Mouse (Mus musculus) left cerebral cortex, postnatal 25 days (tissue): ENCODE measurements around the gene Eif3d. TPM values are rescaled to one million over a fixed set of nuclear protein-coding genes. Genes with fewer than 3 reads are reported as not detected.
"Not testable (repeated sequence)": the region's sequence is repeated elsewhere in the genome, so short reads cannot be mapped to it uniquely, and the experiment has no call there.

Source experiments
- DNase-seq, 2 experiments: peaks; one replicate each; pipeline ENCODE4 v3.0.0; 2022; ENCODE audit warnings: low spot score in 2 of 2, mixed read lengths in 1 of 2
- intact Hi-C: fragments of 180-260 bp; cut with DNase I; formaldehyde crosslinking; loops from one replicate; pipeline ENCODE4 v1.15.1; 2025
- total RNA-seq, 2 experiments: library from RNA; stranded (reverse); gene quantifications; 2 replicates each; pipeline ENCODE4 v1.2.3; 2021

Gene Eif3d
- total RNA-seq: 100 to 1,000 TPM in 1 of 2 experiments, 10 to 100 TPM in 1; 97.3 to 105 TPM

GRCm38 (mm10) chr15:77970470-77971292 lies at the start of gene Eif3d:
Eif3d (minus strand) TSS chr15:77970813.
- DNase-seq: peak; percentile 99
- intact Hi-C loops: loop anchor here (2.0 to 10.0 kb wide), 2 partner anchors 36 to 464 kb away; no protein-coding TSS in a partner anchor

- DNase-seq: no peak
- intact Hi-C loops: no loop called here
These were observed 43.4 kb upstream of the Eif3d start for GRCm38 (mm10) chr15:78014046-78014445.

- intact Hi-C loops, DNase-seq: not testable (repeated sequence)
These were observed 37.6 kb upstream of the Eif3d start for GRCm38 (mm10) chr15:78008206-78008605.

GRCm38 (mm10) chr15:78003929-78004328 lies 33.3 kb upstream of the Eif3d start:
- intact Hi-C loops: no loop called here

GRCm38 (mm10) chr15:78001400-78001799 lies 30.8 kb upstream of the Eif3d start:
- intact Hi-C loops: no loop called here
- no peak for DNase-seq

More at GRCm38 (mm10) chr15:78003929-78004328, 33.3 kb upstream of the Eif3d start:
- no peak for DNase-seq

GRCm38 (mm10) chr15:77988541-77988940 lies 17.9 kb upstream of the Eif3d start:
- DNase-seq: peak in 1 of 2 experiments; percentile 45
- intact Hi-C loops: no loop called here

GRCm38 (mm10) chr15:77983391-77983790 lies 12.8 kb upstream of the Eif3d start:
- intact Hi-C loops: loop anchor here (2.0 to 5.0 kb wide), 3 partner anchors 189 to 359 kb away; partner anchors contain the start of gene Ncf4

GRCm38 (mm10) chr15:77982195-77982939 lies 11.8 kb upstream of the Eif3d start:
- intact Hi-C loops: loop anchor here (1.0 to 5.0 kb wide), 4 partner anchors 138 to 360 kb away; partner anchors contain the start of genes Cacng2 and Ncf4

More at GRCm38 (mm10) chr15:77983391-77983790, 12.8 kb upstream of the Eif3d start:
- no peak for DNase-seq

GRCm38 (mm10) chr15:77981181-77981680 lies 10.6 kb upstream of the Eif3d start:
- no peak for DNase-seq
- intact Hi-C loops: loop anchor here (5.0 kb wide), 2 partner anchors 261 to 361 kb away; partner anchors contain the start of gene Ncf4

More at GRCm38 (mm10) chr15:77982195-77982939, 11.8 kb upstream of the Eif3d start:
- DNase-seq: peak; percentile 80 to 89

GRCm38 (mm10) chr15:77979427-77979865 lies 8.8 kb upstream of the Eif3d start:
- peak; percentile 45 to 95 for DNase-seq
- intact Hi-C loops: loop anchor here (1.0 to 10.0 kb wide), 3 partner anchors 71 to 455 kb away; no protein-coding TSS in a partner anchor

- DNase-seq: no peak
- intact Hi-C loops: loop anchor here (2.0 to 10.0 kb wide), 2 partner anchors 73 to 457 kb away; no protein-coding TSS in a partner anchor
These were observed 7.0 kb upstream of the Eif3d start for GRCm38 (mm10) chr15:77977663-77978062.

- intact Hi-C loops: loop anchor here (10.0 kb wide), 1 partner anchor 460 kb away; no protein-coding TSS in a partner anchor
These were observed 3.7 kb upstream of the Eif3d start for GRCm38 (mm10) chr15:77974165-77974841.

GRCm38 (mm10) chr15:77969940-77970469 lies 608 bp downstream of the Eif3d start:
- intact Hi-C loops: loop anchor here (2.0 to 10.0 kb wide), 2 partner anchors 35 to 465 kb away; no protein-coding TSS in a partner anchor
- no peak for DNase-seq

More at GRCm38 (mm10) chr15:77974165-77974841, 3.7 kb upstream of the Eif3d start:
- no peak for DNase-seq

- intact Hi-C loops: no loop called here
- no peak for DNase-seq
These were observed 5.5 kb downstream of the Eif3d start for GRCm38 (mm10) chr15:77965117-77965528.

- DNase-seq: no peak
- intact Hi-C loops: no loop called here
These were observed 8.2 kb downstream of the Eif3d start for GRCm38 (mm10) chr15:77962447-77962846.

- intact Hi-C loops: no loop called here
- no peak for DNase-seq
These were observed 9.9 kb downstream of the Eif3d start for GRCm38 (mm10) chr15:77960693-77961092.

- intact Hi-C loops: no loop called here
- DNase-seq: no peak
These were observed 12.5 kb downstream of the Eif3d start for GRCm38 (mm10) chr15:77958071-77958470.

GRCm38 (mm10) chr15:77957625-77958024 lies 13.0 kb downstream of the Eif3d start:
- intact Hi-C loops: loop anchor here (2.0 kb wide), 1 partner anchor 23 kb away; no protein-coding TSS in a partner anchor
- no peak for DNase-seq
